Mouse (Mus musculus) lung, postnatal 0 days (tissue): Measurements from ENCODE around the gene Mrps10.

Experiments used
- CTCF ChIP-seq: IDR thresholded peaks from 2 replicates; pipeline ENCODE4 v1.5.1; 2016; ENCODE audit warnings: antibody characterized with exemption, mild to moderate bottlenecking
- EP300 ChIP-seq: IDR thresholded peaks from 2 replicates; pipeline ENCODE4 v1.6.1; 2016; ENCODE audit warnings: antibody characterized with exemption, mild to moderate bottlenecking, control low read depth

GRCm38 (mm10) chr17:47394223-47394869 is 25.7 kb downstream of the Mrps10 start:
- TF ChIP-seq CTCF (no peak), EP300 (no peak)
